Mouse (Mus musculus): ENCODE measurements around the gene Stx6.

GRCm38 (mm10) chr1:155216313-155216712, 57.8 kb downstream of the Stx6 start:
- TF ChIP-seq CTCF (IDR thresholded peaks at IDR 0.05; ENCODE audit: low read depth, low read length) (no peak), POLR2A (IDR thresholded peaks at IDR 0.05; ENCODE audit: extremely low read depth, insufficient read depth, low read length) (no peak)
